Mouse (Mus musculus): ENCODE measurements around the gene Bahcc1.

DNA sequence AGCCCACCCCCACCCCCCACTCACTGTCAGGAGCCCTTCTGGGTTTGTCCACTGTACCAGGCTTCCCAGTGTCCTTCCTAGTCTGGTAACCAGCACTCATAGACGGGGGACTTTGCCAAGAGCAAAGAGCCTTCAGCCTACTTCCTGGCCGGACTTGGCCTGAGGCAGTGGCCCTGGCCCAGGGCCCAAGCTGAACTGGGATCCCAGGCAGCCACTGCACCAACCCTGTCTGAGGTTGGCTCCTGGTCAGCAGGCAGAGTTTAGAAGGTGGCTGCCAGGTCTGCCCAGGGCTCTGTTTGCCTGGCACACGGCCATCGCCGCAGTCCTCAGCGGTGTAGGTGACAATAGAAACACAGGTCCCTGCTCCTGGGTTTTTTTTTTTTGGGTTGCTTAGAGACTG, 22.3 kb downstream of the Bahcc1 start:
- no peak for TF ChIP-seq POLR2A (IDR thresholded peaks at IDR 0.05; ENCODE audit: extremely low read depth, insufficient read depth, low read length)
- no peak for TF ChIP-seq CTCF (IDR thresholded peaks at IDR 0.05; ENCODE audit: extremely low read depth, insufficient read depth, low read length)

Measured in cortical plate, adult 2 months (tissue).